Mouse (Mus musculus) liver, embryonic 11.5 days (tissue): ENCODE data around the gene Arid3c. TPM values are rescaled to one million over a fixed set of nuclear protein-coding genes. Genes with fewer than 3 reads are reported as not detected.
A peak's percentile ranks its signal among the peaks of the same experiment; 100 is the strongest.

Experiments used
- ATAC-seq: fragments of 200-750 bp; cut with Nextera tagmentation; replicated peaks from 2 replicates; pipeline ENCODE4 v1.8.0; 2017; ENCODE audit warnings: moderate number of reproducible peaks, mild to moderate bottlenecking, moderate TSS enrichment, moderate library complexity; ENCODE audit not compliant: low FRiP score
- DNase-seq: peaks from one replicate; pipeline ENCODE4 v3.0.0-alpha.2; 2017; ENCODE audit warnings: low spot score
- H3K27ac ChIP-seq: fragments of 300-500 bp; sonication (generic); 2 replicates; pipeline ENCODE4 v1.5.1; 2014; ENCODE audit warnings: mild to moderate bottlenecking, low read depth, low read length, control low read depth
- H3K27me3 ChIP-seq: fragments of 300-500 bp; sonication (generic); replicated peaks from 2 replicates; pipeline ENCODE4 v1.6.1; 2014; ENCODE audit warnings: low read length, mixed read lengths; ENCODE audit not compliant: control insufficient read depth, insufficient read depth
- H3K36me3 ChIP-seq: fragments of 300-500 bp; sonication (generic); 2 replicates; pipeline ENCODE4 v1.6.1; 2014; ENCODE audit warnings: mild to moderate bottlenecking, low read length, moderate library complexity, mixed read lengths; ENCODE audit not compliant: control insufficient read depth, insufficient read depth
- H3K4me1 ChIP-seq: fragments of 300-500 bp; sonication (generic); replicated peaks from 2 replicates; pipeline ENCODE4 v1.6.1; 2014; ENCODE audit warnings: low read length, mixed read lengths; ENCODE audit not compliant: control insufficient read depth, insufficient read depth
- H3K4me2 ChIP-seq: fragments of 300-500 bp; sonication (generic); 2 replicates; pipeline ENCODE4 v1.6.1; 2014; ENCODE audit warnings: mild to moderate bottlenecking, control low read depth, moderate library complexity
- H3K4me3 ChIP-seq: fragments of 300-500 bp; sonication (generic); 2 replicates; pipeline ENCODE4 v1.5.1; 2014; ENCODE audit warnings: low read depth, low read length, control low read depth
- H3K9ac ChIP-seq: fragments of 300-500 bp; sonication (generic); 2 replicates; pipeline ENCODE4 v1.6.1; 2014; ENCODE audit warnings: low read depth, low read length, control low read depth
- H3K9me3 ChIP-seq: fragments of 300-500 bp; sonication (generic); 2 replicates; pipeline ENCODE4 v1.6.1; 2016; ENCODE audit warnings: low read length, inconsistent platforms, mixed read lengths; ENCODE audit not compliant: control insufficient read depth
- WGBS: fragments of 180-500 bp; shearing (Covaris S2); extraction: QIAGEN DNeasy Blood & Tissue Kit; methylation state at CpG from one replicate; pipeline ENCODE4 v1.1.7; 2014; 5-methylcytosine and 5-hydroxymethylcytosine counted together
- polyA plus RNA-seq: library from polyadenylated mRNA; unstranded; fragments of >200 nt; fragmentation: Nextera tagmentation; extraction: Ambion mirVana; gene quantifications from 2 replicates; pipeline ENCODE4 v1.2.1, GENCODE M21; 2014

Gene Arid3c
- polyA plus RNA-seq, 1 experiment from 2014 or later: not detected

DNA sequence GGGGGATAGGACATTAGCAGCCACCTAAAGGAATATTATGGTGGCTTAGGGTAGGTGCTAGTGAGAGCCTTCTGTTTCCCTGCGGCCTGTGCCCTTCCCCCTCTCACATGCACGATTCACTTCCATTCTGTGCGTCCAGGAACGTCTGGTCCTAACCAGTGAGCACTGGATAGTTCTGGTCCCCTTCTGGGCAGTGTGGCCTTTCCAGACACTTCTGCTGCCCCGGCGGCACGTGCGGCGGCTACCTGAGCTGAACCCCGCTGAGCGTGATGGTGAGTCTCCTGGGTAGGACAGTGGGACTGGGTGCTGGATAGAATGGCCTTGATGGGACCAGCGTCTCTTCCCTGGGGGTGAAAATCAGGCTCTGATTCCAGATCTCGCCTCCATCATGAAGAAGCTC is 26.4 kb upstream of the Arid3c start:
- 91% methylated on average over 13 of the region's 13 CpGs for WGBS
- peaks cover 34% of the 10 kb centered on the region for H3K4me1 ChIP-seq
- ATAC-seq (no peak), DNase-seq (no peak)
- no peaks in the 10 kb centered on the region for H3K27me3 ChIP-seq
- H3K4me2 ChIP-seq: no peak overlapping the region
- H3K4me3 ChIP-seq: no peak overlapping the region
- H3K27ac ChIP-seq: no peak overlapping the region
- peaks cover 6% of the 10 kb centered on the region; the same call in 1 of the 2 replicates for H3K36me3 ChIP-seq
- no peak overlapping the region for H3K9ac ChIP-seq
- no peaks in the 10 kb centered on the region for H3K9me3 ChIP-seq

DNA sequence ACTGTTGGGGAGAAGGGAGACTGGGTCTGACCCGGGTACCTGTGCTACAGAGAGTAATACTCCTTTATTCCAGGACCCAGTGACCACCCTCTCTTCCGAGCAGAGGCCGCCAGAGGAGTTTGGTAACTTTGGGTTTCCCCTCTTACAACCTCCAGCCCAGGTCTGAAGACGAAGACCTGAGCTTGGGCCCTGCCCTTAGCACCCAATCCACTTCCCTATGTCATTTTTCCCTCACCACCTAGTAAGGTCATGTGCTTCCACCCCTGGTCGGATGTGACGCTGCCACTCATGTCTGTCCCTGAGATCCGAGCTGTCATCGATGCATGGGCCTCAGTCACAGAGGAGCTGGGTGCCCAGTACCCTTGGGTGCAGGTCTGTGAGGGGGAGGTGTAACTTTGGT is 25.5 kb upstream of the Arid3c start:
- 74% methylated on average over 8 of the region's 8 CpGs for WGBS
- Histone ChIP-seq H3K27me3 (no peaks in the 10 kb centered on the region), H3K27ac (no peak overlapping the region), H3K4me2 (peak overlapping the region; percentile 90), H3K9ac (peak overlapping the region; percentile 79; the same call in 1 of the 2 replicates), H3K4me1 (peaks cover 28% of the 10 kb centered on the region), H3K9me3 (no peaks in the 10 kb centered on the region), H3K36me3 (peaks cover 6% of the 10 kb centered on the region; the same call in 1 of the 2 replicates), H3K4me3 (peak overlapping the region; percentile 69)
- DNase-seq (no peak), ATAC-seq (no peak)

DNA sequence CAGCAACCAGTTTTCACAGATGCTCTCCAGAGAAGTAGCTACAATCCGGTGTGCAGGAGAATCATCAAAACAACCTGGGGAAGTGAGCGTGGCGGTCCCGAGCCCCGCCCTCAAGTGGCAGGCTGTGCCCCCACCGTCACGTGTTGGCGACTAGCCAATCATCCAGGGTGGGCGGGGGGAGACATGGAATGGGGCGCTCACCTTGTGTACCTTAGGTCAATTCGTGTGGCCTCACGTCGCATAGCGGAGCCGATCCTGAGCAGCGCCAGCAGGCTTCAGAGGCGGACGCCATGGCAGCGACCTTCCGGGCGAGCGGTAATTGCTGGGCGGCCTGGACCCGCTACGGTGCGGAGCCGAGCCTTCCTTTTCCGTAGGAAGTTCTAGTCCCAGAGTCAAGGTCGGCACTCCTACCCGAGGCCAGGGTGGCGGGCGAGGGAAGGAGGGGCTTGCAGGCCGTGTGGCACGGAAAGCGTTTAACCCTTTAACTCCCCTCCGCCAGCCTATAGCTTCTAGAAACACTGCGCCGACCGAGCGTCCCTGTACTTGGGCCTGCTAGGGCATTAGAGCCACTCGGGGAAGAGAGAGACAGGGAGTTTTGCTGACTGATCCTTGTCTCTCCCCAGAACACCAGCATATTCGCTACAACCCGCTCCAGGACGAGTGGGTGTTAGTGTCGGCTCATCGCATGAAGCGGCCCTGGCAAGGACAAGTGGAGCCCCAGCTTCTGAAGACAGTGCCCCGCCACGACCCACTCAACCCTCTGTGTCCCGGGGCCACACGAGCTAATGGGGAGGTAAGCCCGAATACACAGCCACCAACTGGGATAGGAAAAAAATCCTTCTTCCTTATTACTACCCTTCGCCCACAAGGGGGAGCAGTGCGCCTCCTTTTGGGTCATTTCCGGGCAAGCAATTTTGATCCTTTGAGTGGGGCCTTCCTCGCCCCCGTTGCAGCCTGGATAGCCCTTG is 24.7 kb upstream of the Arid3c start, which contains the start of gene Sigmar1:
TSS of gene Sigmar1 (minus strand) at position 820 of the 968 bp plus-strand sequence.
- peak within 1 kb of the TSS; percentile 90 for H3K4me2 ChIP-seq
- ATAC-seq (peak; percentile 82), DNase-seq (peak; percentile 93)
- peak within 1 kb of the TSS; percentile 76 for H3K27ac ChIP-seq
- under 1% methylated on average over 57 of the region's 57 CpGs for WGBS
- H3K36me3 ChIP-seq: peaks cover 6% of the 10 kb centered on the region; the same call in 1 of the 2 replicates
- peak within 1 kb of the TSS; percentile 69 for H3K4me3 ChIP-seq
- H3K27me3 ChIP-seq: no peaks in the 10 kb centered on the region
- H3K9me3 ChIP-seq: no peaks in the 10 kb centered on the region
- peaks cover 20% of the 10 kb centered on the region for H3K4me1 ChIP-seq
- peak within 1 kb of the TSS; percentile 79 for H3K9ac ChIP-seq

DNA sequence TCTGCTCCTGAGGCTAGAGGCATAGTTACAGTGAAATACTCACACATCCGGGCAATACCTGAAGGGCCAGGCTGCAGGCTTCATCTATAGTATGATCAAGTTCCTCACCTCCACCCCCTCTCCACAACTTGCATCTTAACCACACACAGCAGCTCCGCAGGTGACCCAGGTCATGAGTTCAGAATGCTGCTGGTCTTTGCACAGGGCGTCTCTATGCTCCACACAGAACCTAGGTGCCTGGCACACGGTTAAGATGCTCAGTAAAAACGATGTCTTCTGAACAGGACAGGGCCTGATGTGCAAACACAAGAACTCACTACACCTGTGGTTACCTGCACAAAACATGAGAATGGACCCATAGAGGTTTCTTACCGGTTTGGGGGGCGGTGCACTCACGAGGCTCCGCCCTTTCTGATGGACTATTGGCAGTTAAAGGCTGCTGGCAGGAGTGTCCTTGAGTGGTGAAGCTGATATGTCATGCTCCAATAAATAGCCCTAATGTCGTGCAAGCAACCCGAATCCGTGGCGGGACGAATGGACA is 23.9 kb upstream of the Arid3c start, which contains the start of gene Galt:
TSS of gene Galt (plus strand) at position 432 of the 541 bp plus-strand sequence.
- Histone ChIP-seq H3K36me3 (peaks cover 6% of the 10 kb centered on the region; the same call in 1 of the 2 replicates), H3K27me3 (no peaks in the 10 kb centered on the region), H3K4me3 (peak within 1 kb of the TSS; percentile 69), H3K27ac (peak within 1 kb of the TSS; percentile 76), H3K9ac (peak within 1 kb of the TSS; percentile 79), H3K9me3 (no peaks in the 10 kb centered on the region), H3K4me1 (peaks cover 15% of the 10 kb centered on the region), H3K4me2 (peak within 1 kb of the TSS; percentile 90)
- DNase-seq (no peak), ATAC-seq (peak; percentile 72)
- 13% methylated on average over 14 of the region's 14 CpGs for WGBS

DNA sequence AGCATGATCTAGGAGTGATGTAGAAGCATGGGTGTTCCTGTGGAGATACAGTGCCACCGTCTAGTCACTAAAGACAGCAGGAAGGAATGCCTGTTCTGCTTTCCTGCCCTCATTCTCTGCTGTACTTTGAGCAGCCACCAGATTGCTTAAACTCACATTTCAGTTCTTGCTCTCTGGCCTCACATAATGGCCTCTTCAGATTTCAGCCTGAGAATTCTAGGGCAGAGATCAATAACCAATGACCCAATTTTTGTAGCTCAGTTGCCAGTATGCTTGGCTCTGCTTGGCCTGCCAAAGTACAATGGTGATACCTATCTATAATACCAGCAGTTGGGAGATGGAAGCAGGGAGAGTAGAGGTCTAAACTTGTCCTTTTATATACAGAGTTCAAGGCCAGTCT is 14.1 kb upstream of the Arid3c start:
- H3K4me2 ChIP-seq: no peak overlapping the region
- H3K36me3 ChIP-seq: no peaks in the 10 kb centered on the region
- 58% methylated on average over 1 of the region's 1 CpGs for WGBS
- peaks cover 3% of the 10 kb centered on the region; the same call in 1 of the 2 replicates for H3K4me1 ChIP-seq
- no peaks in the 10 kb centered on the region for H3K27me3 ChIP-seq
- H3K9me3 ChIP-seq: peaks cover 4% of the 10 kb centered on the region; the same call in 1 of the 2 replicates
- no peak overlapping the region for H3K4me3 ChIP-seq
- no peak for ATAC-seq
- DNase-seq: no peak
- H3K9ac ChIP-seq: no peak overlapping the region
- no peak overlapping the region for H3K27ac ChIP-seq

DNA sequence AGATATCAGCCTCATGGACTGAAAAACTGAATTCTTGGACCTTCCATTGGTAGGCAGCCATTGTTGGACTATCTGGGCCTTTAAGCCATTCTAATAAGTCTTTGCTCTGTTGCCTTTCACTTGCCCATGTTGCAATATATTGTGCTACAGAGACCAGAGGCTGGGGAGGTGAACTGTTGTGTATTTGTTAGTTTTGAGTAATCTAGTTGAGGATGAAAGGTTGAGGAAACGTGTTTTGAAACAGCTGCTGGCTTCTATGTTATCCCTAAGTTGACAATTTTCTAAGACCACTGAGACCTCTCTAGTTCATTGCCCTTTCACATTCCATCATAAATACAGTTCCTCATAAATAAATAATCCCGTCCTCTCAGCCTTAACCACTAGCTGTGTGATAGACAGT is 13.2 kb upstream of the Arid3c start:
- peaks cover 4% of the 10 kb centered on the region; the same call in 1 of the 2 replicates for H3K9me3 ChIP-seq
- ATAC-seq (no peak), DNase-seq (no peak)
- H3K9ac ChIP-seq: no peak overlapping the region
- H3K36me3 ChIP-seq: peaks cover 2% of the 10 kb centered on the region
- no peak overlapping the region for H3K4me3 ChIP-seq
- H3K4me1 ChIP-seq: peaks cover 7% of the 10 kb centered on the region; the same call in 1 of the 2 replicates
- no peak overlapping the region for H3K27ac ChIP-seq
- 55% methylated on average over 2 of the region's 2 CpGs for WGBS
- no peaks in the 10 kb centered on the region for H3K27me3 ChIP-seq
- H3K4me2 ChIP-seq: no peak overlapping the region

DNA sequence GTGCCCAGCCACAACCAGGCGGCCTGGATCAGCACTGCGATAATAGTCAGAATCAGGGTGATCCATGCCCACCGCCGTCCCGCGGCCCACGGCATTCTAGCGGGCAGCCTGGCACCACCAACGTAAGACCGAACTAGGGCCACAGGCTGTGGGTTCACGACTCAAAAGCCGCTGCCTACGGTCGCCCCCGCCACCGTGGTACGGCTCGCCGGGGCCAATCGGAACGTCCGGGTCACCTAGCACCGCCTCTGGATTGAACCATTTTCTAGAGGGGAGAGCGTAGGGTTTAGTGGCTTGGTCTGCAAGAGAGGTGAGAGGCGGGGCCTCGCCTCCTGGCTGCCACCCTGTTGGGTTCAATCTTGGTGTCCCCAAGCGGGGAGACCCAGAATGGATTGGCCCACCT is 10.2 kb upstream of the Arid3c start:
- H3K27me3 ChIP-seq: no peaks in the 10 kb centered on the region
- H3K27ac ChIP-seq: peak overlapping the region; percentile 52; the same call in 1 of the 2 replicates
- peaks cover 7% of the 10 kb centered on the region; the same call in 1 of the 2 replicates for H3K4me1 ChIP-seq
- peaks cover under 1% of the 10 kb centered on the region; the same call in 1 of the 2 replicates for H3K9me3 ChIP-seq
- peaks cover 10% of the 10 kb centered on the region for H3K36me3 ChIP-seq
- ATAC-seq (peak; percentile 96), DNase-seq (peak; percentile 92)
- peak overlapping the region; percentile 89 for H3K4me2 ChIP-seq
- H3K4me3 ChIP-seq: peak overlapping the region; percentile 79
- peak overlapping the region; percentile 85 for H3K9ac ChIP-seq
- WGBS: under 1% methylated on average over 27 of the region's 27 CpGs

DNA sequence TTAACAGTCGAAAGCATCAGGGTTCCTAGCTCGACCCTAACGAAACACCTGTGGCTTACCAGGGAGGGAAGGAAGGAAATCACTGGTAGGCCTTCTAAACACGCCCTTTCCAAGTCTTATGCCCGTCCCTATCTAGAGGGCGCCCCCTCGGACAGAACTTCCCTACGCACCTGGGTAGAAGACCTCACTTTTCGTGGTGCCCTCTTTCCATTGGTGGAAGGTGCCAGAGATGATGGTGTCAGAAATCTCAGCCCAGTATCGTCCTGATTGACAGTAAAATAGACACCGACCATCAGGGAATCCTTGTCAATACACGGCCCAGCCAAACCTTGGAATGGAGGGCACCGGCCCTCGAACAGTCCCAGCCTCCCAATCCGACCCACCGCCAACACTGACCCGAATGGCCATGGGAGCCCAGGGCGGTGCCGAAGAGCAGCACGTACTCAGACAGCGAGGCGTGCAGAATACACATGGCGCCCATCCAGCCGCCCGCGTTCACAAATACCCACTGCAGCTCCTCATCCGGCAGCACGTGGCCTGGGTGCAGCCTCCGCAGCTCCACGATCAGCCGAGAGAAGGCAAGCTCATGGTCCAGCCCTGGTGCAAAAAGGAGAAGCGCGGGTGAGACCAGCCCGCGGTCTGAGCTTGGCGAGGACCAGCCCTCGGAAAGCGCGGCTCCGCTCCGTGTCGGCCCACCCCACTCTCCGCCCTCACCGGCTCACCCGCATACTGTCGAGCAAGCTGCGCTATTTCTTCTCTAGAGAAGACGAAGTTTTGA is 9.6 kb upstream of the Arid3c start:
- no peak for DNase-seq
- Histone ChIP-seq H3K9me3 (no peaks in the 10 kb centered on the region), H3K4me1 (peaks cover 7% of the 10 kb centered on the region; the same call in 1 of the 2 replicates), H3K4me3 (peak overlapping the region; percentile 79), H3K36me3 (peaks cover 10% of the 10 kb centered on the region), H3K27me3 (no peaks in the 10 kb centered on the region), H3K4me2 (peak overlapping the region; percentile 89), H3K9ac (peak overlapping the region; percentile 85), H3K27ac (peak overlapping the region; percentile 52; the same call in 1 of the 2 replicates)
- peak; percentile 82 for ATAC-seq
- WGBS: under 1% methylated on average over 48 of the region's 48 CpGs
